Mouse (Mus musculus) gastrocnemius, postnatal 25 days (tissue): ENCODE measurements at regions not wholly inside any gene's neighbourhood (a gene's known extent, or its start where the extent isn't known, plus 50 kb on each side); places are given as distances from the start of the nearest gene placed in this dataset.

Experiments used
- DNase-seq: peaks from one replicate; pipeline ENCODE4 v3.0.0; 2022

DNA sequence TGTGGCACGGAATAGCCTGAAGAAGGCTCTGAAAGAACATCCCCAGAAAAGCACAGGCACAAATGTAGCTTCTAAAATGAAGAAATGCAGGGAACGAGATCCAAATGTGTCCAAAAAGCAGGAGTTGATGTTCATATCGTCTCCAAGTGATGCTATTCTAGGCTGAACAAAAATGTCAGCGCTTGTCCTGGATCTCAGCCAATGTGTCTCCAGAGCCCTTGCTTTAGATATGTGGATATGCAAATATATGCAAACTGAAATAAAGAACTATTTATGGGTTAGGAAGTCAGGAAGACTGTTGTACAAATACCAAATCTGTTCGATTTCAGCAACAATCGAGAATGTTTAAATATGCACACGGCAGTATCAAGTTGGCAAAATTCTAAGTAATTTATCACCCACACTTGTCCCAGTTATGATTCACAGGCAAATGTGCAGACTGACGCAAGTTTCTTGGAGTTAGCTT, 320.4 kb downstream of the Synb start:
- DNase-seq: no peak

GRCm38 (mm10) chr14:68966758-68967157, 327.3 kb downstream of the Synb start:
- no peak for DNase-seq

DNA sequence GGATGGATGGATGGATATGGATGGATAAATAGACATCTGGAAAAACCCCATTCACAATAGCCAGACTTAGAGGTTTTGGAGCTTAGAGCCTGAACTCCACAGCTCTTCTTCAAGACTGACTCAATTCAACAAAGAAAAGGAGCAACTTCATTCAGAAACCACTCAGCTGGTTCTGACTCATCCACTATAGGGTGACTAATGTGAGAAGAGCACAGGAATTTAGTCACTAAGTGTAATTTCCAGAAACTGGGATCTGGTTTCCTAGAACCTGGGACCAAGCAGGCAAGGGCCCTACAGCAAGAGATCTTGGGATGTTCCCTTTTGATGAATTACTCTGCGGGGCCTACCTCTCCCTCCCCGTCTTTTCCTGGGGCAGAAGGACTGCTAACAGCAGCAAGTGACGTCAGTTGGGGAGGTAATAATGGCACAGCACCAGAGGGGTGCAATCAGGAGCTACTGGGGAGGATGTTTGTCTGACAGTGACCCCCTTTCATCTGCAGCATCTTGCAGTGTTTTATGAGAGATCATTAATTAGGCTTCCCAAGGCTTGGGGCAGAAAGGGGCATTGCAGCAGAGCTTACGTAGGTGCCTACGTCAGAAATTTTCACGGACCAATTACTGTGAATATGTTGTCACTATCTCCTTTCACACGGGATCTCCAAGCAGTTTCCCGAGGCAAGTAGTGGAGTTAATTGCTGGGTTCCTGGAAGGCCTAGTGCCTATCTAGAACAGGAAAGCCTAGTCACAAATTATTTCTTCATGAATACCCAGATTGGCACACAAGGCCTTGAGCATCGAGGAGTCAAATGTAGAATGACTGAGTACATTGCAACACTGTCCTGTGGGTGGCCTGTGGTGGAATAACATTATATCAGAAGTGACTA, 339.3 kb downstream of the Synb start:
- DNase-seq: no peak

- no peak for DNase-seq
These were observed 348.2 kb downstream of the Synb start for GRCm38 (mm10) chr14:68945906-68946305.

GRCm38 (mm10) chr14:68945434-68945833, 348.7 kb downstream of the Synb start:
- DNase-seq: no peak

DNA sequence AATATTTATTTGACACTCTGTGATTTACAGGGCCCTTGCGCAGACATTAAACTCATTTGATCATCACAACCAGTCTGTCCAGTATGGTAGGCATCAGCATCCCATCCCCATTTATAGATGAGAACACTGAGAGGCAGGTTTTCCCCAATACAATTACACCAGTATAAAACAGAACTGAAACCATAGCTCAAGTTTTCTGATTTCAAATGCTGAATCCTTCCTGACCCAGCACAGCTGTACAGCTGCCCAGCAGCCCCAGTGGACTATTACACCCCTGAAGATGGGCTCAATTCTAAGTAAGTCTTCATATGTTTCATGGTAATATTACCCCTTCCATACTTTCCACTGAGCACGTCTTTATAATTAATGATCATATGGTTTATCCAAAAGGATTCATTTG, 352.3 kb downstream of the Synb start:
- no peak for DNase-seq

- no peak for DNase-seq
These were observed 352.9 kb downstream of the Synb start for GRCm38 (mm10) chr14:68941132-68941690.

- no peak for DNase-seq
These were observed 358.8 kb downstream of the Synb start for GRCm38 (mm10) chr14:68935303-68935662.

GRCm38 (mm10) chr14:68934611-68935302, 359.3 kb downstream of the Synb start:
- no peak for DNase-seq

DNA sequence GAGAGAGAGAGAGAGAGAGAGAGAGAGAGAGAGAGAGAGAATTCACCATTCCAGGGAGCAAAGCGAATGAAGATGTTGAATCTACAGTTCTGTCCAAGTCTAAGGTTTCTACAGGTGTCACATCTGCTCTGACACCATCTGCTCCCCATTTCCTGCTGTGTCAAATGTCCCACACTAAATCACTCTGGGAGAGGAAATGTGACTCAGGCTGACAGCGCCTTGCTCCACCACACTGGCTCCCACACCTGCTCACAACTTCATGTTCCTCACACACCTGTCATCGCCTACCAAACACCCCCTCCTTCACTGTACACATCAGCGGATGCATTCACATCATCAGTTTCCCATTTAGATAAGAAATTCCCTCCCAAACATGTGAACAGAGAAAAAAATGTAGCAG, 366.3 kb downstream of the Synb start:
- DNase-seq: no peak

DNA sequence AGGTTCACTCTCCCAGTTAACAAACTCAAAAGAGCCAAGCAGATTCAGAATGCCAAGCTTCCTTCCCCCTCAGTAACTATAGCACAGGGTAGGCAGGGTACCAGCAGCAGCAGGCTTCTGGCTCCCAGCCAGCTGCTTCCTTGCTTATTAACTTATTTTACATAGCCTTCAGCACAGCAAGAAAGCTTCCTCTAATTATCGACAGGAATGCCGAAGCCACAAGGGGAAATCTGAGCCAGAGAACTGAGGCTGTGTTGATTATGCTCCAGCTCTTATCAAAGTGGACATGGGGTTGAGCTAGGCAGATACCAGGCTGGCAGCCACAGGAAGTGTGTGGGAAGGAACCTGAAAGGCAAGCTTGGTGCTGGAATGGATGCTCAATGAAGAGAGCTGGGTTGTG, 371.0 kb downstream of the Synb start:
- no peak for DNase-seq

DNA sequence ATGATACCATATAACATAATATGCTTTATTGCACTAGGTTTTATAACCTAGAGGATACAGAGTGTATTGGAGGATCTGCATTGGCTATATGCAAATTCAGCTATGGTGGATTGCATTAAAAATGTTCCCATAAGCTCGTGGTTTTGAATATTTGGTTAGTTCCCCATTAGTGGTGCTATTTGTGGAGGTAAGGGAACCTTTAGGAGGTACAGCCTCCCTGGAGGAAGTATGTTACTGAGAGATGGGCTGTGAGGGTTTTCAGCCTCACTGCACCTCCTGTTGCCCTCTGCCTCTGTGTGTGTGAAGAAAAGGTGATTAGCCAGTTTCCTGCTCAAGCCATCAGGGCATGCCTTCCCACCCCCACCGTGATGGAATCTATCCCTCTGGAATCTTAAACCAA, 372.1 kb downstream of the Synb start:
- no peak for DNase-seq

DNA sequence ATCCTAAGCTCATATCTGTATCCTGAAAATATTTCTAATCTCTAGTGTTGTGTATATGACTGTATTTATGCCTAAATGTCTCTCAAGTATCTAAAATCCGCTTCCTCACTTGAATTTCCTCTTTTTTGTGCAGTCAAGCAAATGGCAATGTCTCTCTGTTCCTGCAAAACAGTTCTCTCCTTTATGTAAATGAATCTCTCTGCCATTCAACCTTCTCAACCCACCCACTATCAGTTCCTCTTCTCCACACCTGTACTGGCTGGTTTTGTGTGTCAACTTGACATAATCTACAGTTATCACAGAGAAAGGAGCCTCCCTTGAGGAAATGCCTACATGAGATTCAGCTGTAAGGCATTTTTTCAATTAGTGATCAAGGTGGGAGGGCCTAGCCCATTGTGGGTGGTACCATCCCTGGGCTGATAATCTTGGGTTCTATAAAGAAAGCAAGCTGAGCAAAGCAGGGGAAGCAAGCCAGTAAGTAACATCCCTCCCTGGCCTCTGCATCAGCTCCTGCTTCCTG, 375.5 kb downstream of the Synb start:
- no peak for DNase-seq

DNA sequence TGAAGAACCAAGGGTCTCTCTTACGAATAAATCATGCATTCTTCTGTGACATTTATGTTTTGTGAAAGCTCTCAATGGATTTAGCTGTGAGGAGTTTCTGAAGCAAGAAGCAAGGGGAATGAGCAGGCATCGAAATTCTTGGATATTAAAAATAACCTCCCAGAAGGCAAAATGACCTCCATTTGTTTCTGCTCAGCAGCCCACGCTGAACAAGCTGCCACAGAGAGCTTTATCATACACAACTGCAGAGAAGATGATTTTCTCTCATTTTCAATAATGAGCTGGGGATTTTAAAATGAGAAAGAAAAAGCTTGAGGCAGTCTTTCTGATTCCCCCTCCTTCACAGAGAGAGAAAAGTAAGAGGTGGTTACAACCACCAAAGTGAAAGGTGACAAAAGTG, 394.2 kb downstream of the Synb start:
- no peak for DNase-seq

GRCm38 (mm10) chr14:68877171-68877570, 416.9 kb downstream of the Synb start:
- DNase-seq: no peak

GRCm38 (mm10) chr14:68861071-68861470, 433.0 kb downstream of the Synb start:
- no peak for DNase-seq

DNA sequence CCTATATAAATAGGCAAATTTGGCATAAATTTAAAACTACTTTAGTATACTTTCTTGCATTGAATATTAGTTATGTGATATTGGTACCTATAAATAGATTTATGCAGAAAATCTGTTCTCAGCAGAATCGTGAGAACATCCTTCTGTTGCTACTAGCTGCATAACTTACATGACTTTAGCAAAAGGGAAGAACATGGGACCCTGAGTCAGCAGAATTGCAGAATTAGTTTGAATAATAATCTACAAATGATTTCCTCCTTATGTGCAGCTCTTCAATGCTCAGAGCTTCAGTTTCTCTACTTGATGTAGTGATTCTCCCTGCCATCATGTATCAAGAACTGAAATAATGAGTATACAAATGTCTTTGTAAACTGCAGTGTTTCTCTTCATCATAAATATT, 436.2 kb downstream of the Synb start:
- no peak for DNase-seq

- no peak for DNase-seq
These were observed 445.6 kb downstream of the Synb start for GRCm38 (mm10) chr14:68848506-68848905.

- no peak for DNase-seq
These were observed 446.5 kb downstream of the Synb start for GRCm38 (mm10) chr14:68847609-68848008.

- DNase-seq: no peak
These were observed 473.9 kb downstream of the Synb start for GRCm38 (mm10) chr14:68820241-68820640.

- DNase-seq: no peak
These were observed 485.1 kb downstream of the Synb start for GRCm38 (mm10) chr14:68808976-68809375.

DNA sequence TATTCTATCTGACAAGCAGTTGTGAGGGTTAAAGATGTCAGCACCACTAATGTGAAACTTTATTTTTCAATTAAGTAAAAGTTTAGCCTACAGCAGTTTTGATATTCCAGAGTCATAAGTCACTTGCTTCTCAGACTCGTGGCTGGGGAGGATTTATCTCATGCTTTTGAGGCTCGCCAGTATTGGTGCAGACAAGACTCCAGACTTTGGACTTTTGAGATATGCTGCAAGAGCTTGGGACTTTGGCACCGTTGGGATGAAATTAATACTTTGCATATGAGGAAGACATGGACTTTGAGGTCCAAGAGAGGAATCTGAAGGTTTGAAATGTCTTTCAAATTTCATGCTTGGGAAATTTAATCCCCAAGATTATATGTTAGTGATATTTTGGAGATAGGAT, 486.2 kb downstream of the Synb start:
- DNase-seq: no peak

DNA sequence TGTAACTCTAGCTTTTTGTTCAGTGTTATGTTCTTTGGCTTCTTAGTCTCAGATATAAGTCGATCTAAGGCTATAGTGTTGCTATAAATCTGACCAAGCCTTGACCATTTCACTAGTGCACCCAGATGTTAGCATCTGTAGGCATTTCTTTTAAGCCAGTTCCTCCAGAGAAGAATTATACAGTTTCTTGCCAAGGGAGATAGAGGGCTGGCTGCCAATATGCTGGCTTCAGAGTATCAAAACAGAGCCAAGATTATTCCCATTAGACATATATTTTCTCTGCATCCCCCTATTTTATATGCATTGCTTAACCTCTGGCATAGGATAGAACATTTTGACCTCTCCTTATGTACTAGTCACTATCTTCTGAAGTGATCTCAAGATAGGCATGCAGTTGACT, 487.5 kb downstream of the Synb start:
- no peak for DNase-seq
